Mouse (Mus musculus) C2C12 (cell line): ENCODE results near the gene 2810408A11Rik. TPM values are rescaled to one million over a fixed set of nuclear protein-coding genes. Genes with fewer than 3 reads are reported as not detected.

Experiments
- H3K27me3 ChIP-seq: one replicate; pipeline ENCODE4 v1.6.1; 2011; ENCODE audit not compliant: control insufficient read depth, insufficient read depth, insufficient read length
- H3K36me3 ChIP-seq: one replicate; pipeline ENCODE4 v1.6.1; 2011; ENCODE audit not compliant: control insufficient read depth, insufficient read depth
- H3K4me3 ChIP-seq: one replicate; pipeline ENCODE4 v1.5.1; 2011; ENCODE audit warnings: mild to moderate bottlenecking, control low read depth; ENCODE audit not compliant: poor library complexity, insufficient read depth, severe bottlenecking
- H3K79me2 ChIP-seq: one replicate; pipeline ENCODE4 v1.6.1; 2011; ENCODE audit not compliant: control insufficient read depth, insufficient read depth
- H3K79me3 ChIP-seq: one replicate; pipeline ENCODE4 v1.6.1; 2011; ENCODE audit warnings: low read depth, control low read depth
- H3ac ChIP-seq: one replicate; pipeline ENCODE3; 2011; ENCODE audit warnings: low read depth; ENCODE audit not compliant: control insufficient read depth, insufficient read length
- CEBPB ChIP-seq: IDR thresholded peaks from one replicate; pipeline ENCODE4 v1.6.1; 2011; ENCODE audit warnings: low read depth, mild to moderate bottlenecking, control low read depth, moderate library complexity
- CTCF ChIP-seq: IDR thresholded peaks from one replicate; pipeline ENCODE4 v1.5.1; 2011; ENCODE audit not compliant: control insufficient read depth, insufficient read depth, insufficient read length
- FOSL1 ChIP-seq: IDR thresholded peaks from one replicate; pipeline ENCODE4 v1.8.0; 2011; ENCODE audit warnings: mild to moderate bottlenecking, low read length; ENCODE audit not compliant: poor library complexity, insufficient read depth, severe bottlenecking
- MAX ChIP-seq: IDR thresholded peaks from one replicate; pipeline ENCODE4 v1.6.1; 2011; ENCODE audit warnings: mild to moderate bottlenecking, control low read depth
- MYOD1 ChIP-seq: IDR thresholded peaks from one replicate; pipeline ENCODE4 v1.6.1; 2011; ENCODE audit warnings: low read depth; ENCODE audit not compliant: control insufficient read depth, insufficient read length
- MYOG ChIP-seq: IDR thresholded peaks from one replicate; pipeline ENCODE4 v1.6.1; 2011; ENCODE audit not compliant: control insufficient read depth, insufficient read length; ENCODE audit errors: extremely low read depth
- USF1 ChIP-seq: IDR thresholded peaks from one replicate; pipeline ENCODE4 v1.6.1; 2011; ENCODE audit warnings: low read depth, mild to moderate bottlenecking, control low read depth, moderate library complexity
- polyA plus RNA-seq: library from polyadenylated mRNA; unstranded; fragments of >200 nt; fragmentation: generic; extraction: Trizol; gene quantifications from one replicate; pipeline ENCODE4 v1.2.1, GENCODE M21; 2012; ENCODE audit warnings: missing spikeins

Gene 2810408A11Rik
- polyA plus RNA-seq, 1 experiment = 2.4 TPM

DNA sequence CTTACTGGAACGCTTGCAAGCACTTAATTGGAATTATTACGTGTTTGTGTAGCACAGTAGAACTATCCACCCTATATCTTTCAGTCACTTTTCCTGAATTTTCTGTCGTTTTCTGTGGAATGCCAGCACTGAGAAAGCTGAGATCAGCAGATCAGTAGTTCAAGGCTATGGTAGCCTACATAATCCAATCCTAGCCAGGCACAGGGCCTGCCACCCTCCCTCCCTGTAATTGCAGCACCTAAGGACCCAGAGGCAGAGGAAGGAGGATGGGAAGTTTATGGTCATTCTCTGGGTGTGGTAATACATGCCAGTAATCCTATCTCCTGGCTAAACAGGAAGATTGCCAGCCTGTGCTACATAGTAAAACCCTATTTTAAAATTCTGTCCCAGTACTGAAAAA is 22.0 kb upstream of the 2810408A11Rik start:
- TF ChIP-seq MYOD1 (no peak), MAX (no peak), CTCF (no peak), CEBPB (no peak), MYOG (no peak), USF1 (no peak), FOSL1 (no peak)
- Histone ChIP-seq H3K36me3 (peaks cover 24% of the 10 kb centered on the region), H3ac (peak overlapping the region; percentile 30), H3K4me3 (no peak overlapping the region), H3K27me3 (no peaks in the 10 kb centered on the region), H3K79me3 (peaks cover 29% of the 10 kb centered on the region), H3K79me2 (peaks cover 39% of the 10 kb centered on the region)

DNA sequence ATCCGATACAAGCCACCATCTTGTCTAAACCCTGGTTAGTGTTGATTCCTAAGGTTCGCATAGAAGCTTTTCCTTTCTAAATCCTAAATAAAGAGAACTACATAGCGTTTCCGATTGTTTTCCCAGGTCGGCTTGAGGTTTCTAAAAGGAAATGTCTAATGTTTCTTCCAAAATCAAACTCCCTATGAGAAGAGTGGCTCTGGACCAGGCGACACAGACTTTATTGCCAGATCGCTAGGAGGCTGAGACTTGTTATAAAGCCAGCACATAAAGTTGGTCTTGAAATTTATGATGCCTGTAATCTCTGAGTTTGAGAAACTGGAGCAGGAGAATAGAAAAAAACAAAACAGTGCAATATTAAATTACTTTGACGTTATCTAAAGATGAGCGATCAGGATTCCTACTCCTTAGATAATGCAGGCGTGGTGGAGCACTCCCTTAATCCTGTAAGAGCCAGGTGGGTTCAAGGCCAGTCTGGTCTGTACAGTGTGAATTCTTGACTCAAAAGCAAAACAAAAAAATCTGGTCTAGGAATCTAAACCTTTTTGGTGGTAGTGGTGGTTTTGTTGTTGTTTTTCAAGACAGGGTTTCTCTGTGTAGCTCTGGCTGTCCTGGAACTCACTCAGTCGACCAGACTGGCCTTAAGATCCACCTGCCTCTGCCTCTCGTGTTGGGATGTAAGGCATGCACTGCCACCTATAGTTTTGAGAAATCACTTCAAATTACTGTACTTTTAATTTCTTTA is 21.4 kb upstream of the 2810408A11Rik start:
- H3K79me2 ChIP-seq = peaks cover 45% of the 10 kb centered on the region
- H3K36me3 ChIP-seq = peaks cover 30% of the 10 kb centered on the region
- peak overlapping the region; percentile 84 for H3ac ChIP-seq
- no peaks in the 10 kb centered on the region for H3K27me3 ChIP-seq
- peaks cover 35% of the 10 kb centered on the region for H3K79me3 ChIP-seq
- TF ChIP-seq MAX = no peak
- TF ChIP-seq MYOG = no peak
- no peak for TF ChIP-seq CEBPB
- no peak for TF ChIP-seq FOSL1
- no peak for TF ChIP-seq USF1
- TF ChIP-seq MYOD1 = no peak
- TF ChIP-seq CTCF = no peak
- H3K4me3 ChIP-seq = peak overlapping the region; percentile 45

DNA sequence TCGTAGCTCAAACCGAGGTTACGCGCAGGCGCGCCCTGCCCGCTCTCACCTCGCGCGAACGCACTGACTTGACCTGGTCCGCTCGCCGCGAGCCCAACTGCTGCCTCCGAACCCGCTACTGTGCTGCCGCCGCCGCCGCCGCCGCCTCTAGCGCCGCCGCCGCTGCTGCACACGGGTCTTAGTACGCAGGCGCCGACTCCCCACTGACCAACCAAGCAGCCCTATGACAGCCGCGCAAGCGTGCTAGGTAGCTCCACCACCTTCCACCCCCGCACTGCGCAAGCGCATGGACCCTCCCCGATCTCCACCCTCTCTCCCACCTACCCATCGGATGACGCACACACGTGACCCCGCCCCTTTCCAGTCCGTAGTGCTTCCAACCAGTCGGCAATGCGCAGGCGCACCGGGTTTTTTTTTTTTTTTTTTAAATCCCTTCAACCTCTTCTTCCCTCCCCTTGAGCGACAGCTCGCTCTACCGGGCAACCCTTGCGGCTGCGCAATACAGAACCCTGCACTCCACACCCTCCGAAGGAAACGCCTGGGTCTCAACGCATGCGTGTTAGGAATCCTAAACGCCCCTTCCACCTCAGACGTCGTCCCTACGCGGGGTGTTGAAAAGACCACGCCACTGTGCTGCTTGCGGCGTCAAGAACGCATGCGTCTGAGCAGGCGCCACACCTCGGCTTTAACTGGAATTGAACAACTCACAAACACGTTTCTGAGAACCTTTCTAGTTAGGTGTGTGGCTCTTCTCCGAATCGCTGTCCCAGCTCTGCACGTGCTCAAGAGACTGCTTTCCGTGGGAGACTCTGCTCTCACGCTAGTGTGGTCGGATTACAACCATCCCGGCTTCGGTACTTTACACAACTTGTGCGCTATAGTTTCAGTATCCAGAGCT is 20.6 kb upstream of the 2810408A11Rik start, which contains the start of gene Eif5a:
TSS of gene Eif5a (minus strand) at position 845 of the 898 bp plus-strand sequence.
- H3K4me3 ChIP-seq = peak within 1 kb of the TSS; percentile 100

DNA sequence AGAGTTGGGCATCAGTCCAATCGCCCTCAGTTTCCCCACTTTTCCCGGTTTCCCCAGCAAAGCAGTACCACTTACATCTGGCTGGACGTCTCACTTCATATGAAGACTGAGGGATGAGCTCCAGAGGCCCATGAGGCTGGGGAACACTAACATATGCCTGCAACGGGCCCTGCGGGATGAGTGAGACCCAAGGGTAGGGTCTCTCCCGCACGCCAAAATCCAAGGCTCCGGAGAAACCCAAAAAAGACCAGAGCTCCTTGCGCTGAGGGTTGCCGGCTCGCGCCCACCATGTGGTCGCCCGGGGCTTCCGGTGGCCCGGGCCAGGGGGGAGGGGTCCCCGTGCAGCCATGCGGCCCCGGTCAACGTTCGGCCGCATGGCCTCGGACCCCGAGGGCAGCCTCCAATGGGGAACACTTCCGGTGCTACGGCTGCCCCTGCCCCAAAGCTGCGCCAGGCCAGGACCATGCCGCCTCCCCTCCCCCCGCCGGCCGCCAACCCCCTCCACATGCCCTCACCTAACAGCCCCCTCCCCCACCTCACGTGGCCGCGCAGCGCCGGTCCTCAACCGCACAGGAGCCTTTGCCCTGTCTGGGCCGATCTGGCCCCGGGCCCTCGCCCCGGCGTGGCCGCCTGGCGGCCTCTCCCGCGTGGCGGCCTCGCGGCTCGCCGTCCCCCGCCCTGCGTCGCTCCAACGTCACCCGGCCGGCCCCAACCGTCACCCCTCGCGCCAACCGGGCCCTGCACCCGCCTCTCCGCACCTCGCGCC is 19.7 kb upstream of the 2810408A11Rik start:
- Histone ChIP-seq H3K79me2 (peaks cover 63% of the 10 kb centered on the region), H3ac (peak overlapping the region; percentile 98), H3K27me3 (no peaks in the 10 kb centered on the region), H3K4me3 (peak overlapping the region; percentile 100), H3K36me3 (peaks cover 47% of the 10 kb centered on the region), H3K79me3 (peaks cover 50% of the 10 kb centered on the region)
- TF ChIP-seq MYOG (no peak), MAX (peak; percentile 79), FOSL1 (no peak), MYOD1 (no peak), CTCF (no peak), CEBPB (no peak), USF1 (no peak)

More for the DNA sequence above, 20.6 kb upstream of the 2810408A11Rik start, which contains the start of gene Eif5a:
- Histone ChIP-seq H3ac (peak within 1 kb of the TSS; percentile 98), H3K79me3 (peaks cover 42% of the 10 kb centered on the region), H3K79me2 (peaks cover 54% of the 10 kb centered on the region), H3K27me3 (no peaks in the 10 kb centered on the region), H3K36me3 (peaks cover 38% of the 10 kb centered on the region)
- peak; percentile 99 for TF ChIP-seq MAX
- TF ChIP-seq USF1 = peak; percentile 93
- peak; percentile 49 for TF ChIP-seq CTCF
- TF ChIP-seq MYOG = no peak
- no peak for TF ChIP-seq CEBPB
